Mouse (Mus musculus) heart, postnatal 0 days (tissue): Measurements from ENCODE around the gene Atp5j2.
"Not testable (repeated sequence)": the region's sequence is repeated elsewhere in the genome, so short reads cannot be mapped to it uniquely, and the experiment has no call there.

Source experiments
- CTCF ChIP-seq: IDR thresholded peaks from 2 replicates; pipeline ENCODE4 v1.5.1; 2016; ENCODE audit warnings: antibody characterized with exemption, control low read depth, low read depth
- EP300 ChIP-seq: IDR thresholded peaks from 2 replicates; pipeline ENCODE4 v1.6.1; 2016; ENCODE audit warnings: antibody characterized with exemption, low read depth

- not testable (repeated sequence) for TF ChIP-seq CTCF, EP300
Measured at GRCm38 (mm10) chr5:145229283-145229682, 37.4 kb upstream of the Atp5j2 start.
